Mouse (Mus musculus) CH12.LX (cell line): ENCODE measurements around the gene Plgrkt. TPM values are rescaled to one million over a fixed set of nuclear protein-coding genes. Genes with fewer than 3 reads are reported as not detected.
A peak's percentile ranks its signal among the peaks of the same experiment; 100 is the strongest.

Experiments
- DNase-seq: peaks from one replicate; pipeline ENCODE4 v3.0.0-alpha.2; 2013; ENCODE audit errors: extremely low read depth
- H3K27ac ChIP-seq: 2 replicates; pipeline ENCODE4 v1.5.1; 2012; ENCODE audit warnings: low read depth, mild to moderate bottlenecking, control low read depth, moderate library complexity; ENCODE audit not compliant: insufficient read depth
- H3K27me3 ChIP-seq: replicated peaks from 2 replicates; pipeline ENCODE3; 2012; ENCODE audit warnings: inconsistent platforms
- H3K36me3 ChIP-seq, 2 experiments: replicated peaks in 1 of 2; 2 replicates each; pipeline versions ENCODE3 to v1.6.1; 2012; ENCODE audit warnings: inconsistent platforms in 1 of 2, low read length in 1 of 2, mild to moderate bottlenecking in 1 of 2, mixed read lengths in 1 of 2, moderate library complexity in 1 of 2; ENCODE audit not compliant: control insufficient read depth in 1 of 2, insufficient read depth in 1 of 2
- H3K4me1 ChIP-seq, 2 experiments: 2 replicates each; pipeline ENCODE4 v1.6.1; 2012; ENCODE audit warnings: inconsistent platforms in 1 of 2, moderate library complexity in 1 of 2; ENCODE audit not compliant: insufficient read depth in 2 of 2, control insufficient read depth in 1 of 2
- H3K4me2 ChIP-seq: 2 replicates; pipeline ENCODE4 v1.6.1; 2012; ENCODE audit warnings: low read depth, mild to moderate bottlenecking, control low read depth; ENCODE audit not compliant: poor library complexity, insufficient read depth, severe bottlenecking
- H3K4me3 ChIP-seq, 3 experiments: fragments of 150-350 bp in 1 of 3; sonication (generic) in 1 of 3; replicated peaks in 1 of 3; 2 replicates each; pipeline versions ENCODE3 to v1.5.1; 2011 to 2012; ENCODE audit warnings: low read depth in 2 of 3, low read length in 2 of 3, mild to moderate bottlenecking in 2 of 3, moderate library complexity in 2 of 3, control low read depth in 1 of 3, improper control_type of control experiment in 1 of 3, inconsistent platforms in 1 of 3, mixed read lengths in 1 of 3; ENCODE audit not compliant: poor library complexity in 1 of 3
- H3K79me2 ChIP-seq: replicated peaks from 2 replicates; pipeline ENCODE4 v1.6.1; 2012; ENCODE audit warnings: mild to moderate bottlenecking, moderate library complexity; ENCODE audit not compliant: control insufficient read depth, poor library complexity, insufficient read depth, severe bottlenecking; ENCODE audit errors: extremely low read depth
- H3K9ac ChIP-seq: 2 replicates; pipeline ENCODE4 v1.6.1; 2012; ENCODE audit warnings: low read depth, mild to moderate bottlenecking, control low read depth, moderate library complexity; ENCODE audit not compliant: insufficient read depth
- H3K9me3 ChIP-seq: replicated peaks from 2 replicates; pipeline ENCODE3; 2012; ENCODE audit warnings: low read length, inconsistent platforms, mixed read lengths
- CTCF ChIP-seq, 2 experiments: IDR thresholded peaks in 1 of 2; conservative IDR thresholded peaks in 1 of 2; 2 replicates each; pipeline ENCODE4 v1.5.1; 2011 to 2012; ENCODE audit warnings: low read depth in 2 of 2, low read length in 2 of 2, improper control_type of control experiment in 1 of 2, inconsistent platforms in 1 of 2, mild to moderate bottlenecking in 1 of 2, moderate library complexity in 1 of 2
- EP300 ChIP-seq: IDR thresholded peaks from 2 replicates; pipeline ENCODE4 v1.6.1; 2011; ENCODE audit warnings: low read length, improper control_type of control experiment
- IRF4 ChIP-seq: IDR thresholded peaks from 2 replicates; pipeline ENCODE4 v1.6.1; 2014; ENCODE audit warnings: low read depth, mild to moderate bottlenecking, inconsistent platforms, low read length, improper control_type of control experiment
- JUN ChIP-seq: IDR thresholded peaks from 2 replicates; pipeline ENCODE4 v1.6.1; 2011; ENCODE audit warnings: low read depth, mild to moderate bottlenecking, low read length, improper control_type of control experiment, moderate library complexity; ENCODE audit not compliant: insufficient read depth
- MAFK ChIP-seq: IDR thresholded peaks from 2 replicates; pipeline ENCODE4 v1.6.1; 2011; ENCODE audit warnings: low read length, improper control_type of control experiment; ENCODE audit not compliant: insufficient replicate concordance
- MAX ChIP-seq: IDR thresholded peaks from 2 replicates; pipeline ENCODE4 v1.6.1; 2011; ENCODE audit warnings: low read length, improper control_type of control experiment
- MEF2A ChIP-seq: IDR thresholded peaks from 2 replicates; pipeline ENCODE4 v1.6.1; 2014; ENCODE audit warnings: low read depth, mild to moderate bottlenecking, inconsistent platforms, low read length, improper control_type of control experiment, borderline replicate concordance
- MXI1 ChIP-seq: IDR thresholded peaks from 2 replicates; pipeline ENCODE4 v1.6.1; 2011; ENCODE audit warnings: mild to moderate bottlenecking, low read depth, low read length, improper control_type of control experiment
- MYC ChIP-seq: IDR thresholded peaks from 2 replicates; pipeline ENCODE4 v1.6.1; 2011; ENCODE audit warnings: low read depth, mild to moderate bottlenecking, improper control_type of control experiment, low read length
- NELFE ChIP-seq: IDR thresholded peaks from 2 replicates; pipeline ENCODE4 v1.6.1; 2011; ENCODE audit warnings: low read depth, low read length, improper control_type of control experiment
- NRF1 ChIP-seq: IDR thresholded peaks from 2 replicates; pipeline ENCODE4 v1.6.1; 2014; ENCODE audit warnings: low read depth, mild to moderate bottlenecking, inconsistent platforms, low read length, improper control_type of control experiment, moderate library complexity
- PAX5 ChIP-seq: IDR thresholded peaks from 2 replicates; pipeline ENCODE4 v1.6.1; 2012; ENCODE audit warnings: low read length, inconsistent platforms, mixed read lengths
- RCOR1 ChIP-seq: conservative IDR thresholded peaks from 2 replicates; pipeline ENCODE4 v1.6.1; 2012; ENCODE audit warnings: low read depth, mild to moderate bottlenecking, inconsistent platforms, low read length, improper control_type of control experiment
- SIN3A ChIP-seq: IDR thresholded peaks from 2 replicates; pipeline ENCODE4 v1.6.1; 2012; ENCODE audit warnings: low read length, improper control_type of control experiment, inconsistent platforms
- SMC3 ChIP-seq: IDR thresholded peaks from 2 replicates; pipeline ENCODE4 v1.6.1; 2011; ENCODE audit warnings: low read depth, low read length, improper control_type of control experiment
- TBP ChIP-seq: conservative IDR thresholded peaks from 2 replicates; pipeline ENCODE4 v1.6.1; 2011; ENCODE audit warnings: low read depth, low read length, improper control_type of control experiment
- TCF12 ChIP-seq: IDR thresholded peaks from 2 replicates; pipeline ENCODE4 v1.6.1; 2014; ENCODE audit warnings: low read depth, mild to moderate bottlenecking, inconsistent platforms, low read length, improper control_type of control experiment
- UBTF ChIP-seq: IDR thresholded peaks from 2 replicates; pipeline ENCODE4 v1.6.1; 2012; ENCODE audit warnings: low read depth, mild to moderate bottlenecking, inconsistent platforms, low read length, improper control_type of control experiment, moderate library complexity
- USF2 ChIP-seq: conservative IDR thresholded peaks from 2 replicates; pipeline ENCODE4 v1.6.1; 2011; ENCODE audit warnings: low read depth, low read length, improper control_type of control experiment
- ZC3H11A ChIP-seq: IDR thresholded peaks from 2 replicates; pipeline ENCODE4 v1.6.1; 2012; ENCODE audit warnings: low read depth, mild to moderate bottlenecking, inconsistent platforms, low read length, improper control_type of control experiment
- ZMIZ1 ChIP-seq: IDR thresholded peaks from 2 replicates; pipeline ENCODE4 v1.6.1; 2012; ENCODE audit warnings: low read depth, mild to moderate bottlenecking, inconsistent platforms, low read length, improper control_type of control experiment
- dilution Hi-C: fragments of 300-500 bp; cut with MboI; formaldehyde crosslinking; loops from 2 replicates; pipeline ENCODE4 v1.14.3; 2020; ENCODE audit warnings: low sequenced_read_pairs; ENCODE audit not compliant: extremely low pct_unique_long_range_greater_than_20kb, extremely low pct_ligation_motif_present
- in situ Hi-C: fragments of 300-500 bp; cut with MboI; formaldehyde crosslinking; loops from 3 replicates; pipeline ENCODE4 v1.14.3; 2019; ENCODE audit warnings: low sequenced_read_pairs, low pct_ligation_motif_present, low pct_unique_long_range_greater_than_20kb, mixed read lengths
- polyA plus RNA-seq: library from polyadenylated mRNA; unstranded; fragments of >175 nt; gene quantifications from 2 replicates; pipeline ENCODE4 v1.2.1, GENCODE M21; 2012; ENCODE audit warnings: low read depth; ENCODE audit not compliant: insufficient read length
- total RNA-seq, 2 experiments: library from RNA; depleted of rRNA; stranded (reverse); fragments of 300-350 nt in 1 of 2; fragments of >200 nt in 1 of 2; gene quantifications; 2 replicates each; pipeline ENCODE4 v1.2.3; 2012 to 2014

Gene Plgrkt
- total and polyA plus RNA-seq, 3 experiments, result 31.3 to 40.6 (median 33.0) TPM

- H3K4me2 ChIP-seq, result no peak overlapping the region
- no peak overlapping the region for H3K4me3 ChIP-seq
- H3K27ac ChIP-seq, result no peak overlapping the region
- no peaks in the 10 kb centered on the region for H3K79me2 ChIP-seq
- in situ Hi-C loops, result no loop called here
- no peak for DNase-seq
- H3K36me3 ChIP-seq, result no peaks in the 10 kb centered on the region
- no peaks in the 10 kb centered on the region for H3K4me1 ChIP-seq
- no peaks in the 10 kb centered on the region for H3K9me3 ChIP-seq
- TF ChIP-seq CTCF (conservative IDR thresholded peaks at IDR 0.05 in 1 of 2, IDR thresholded peaks at IDR 0.05 in 1 of 2; ENCODE audit: low read depth in 2 of 2, low read length in 2 of 2) (peak in 1 of 2 experiments; percentile 42; a peak in 2 of 4 replicates), TBP (no peak), SMC3 (peak; percentile 37)
- dilution Hi-C loops, result no loop called here
- H3K9ac ChIP-seq, result no peak overlapping the region
- peaks cover 17% of the 10 kb centered on the region for H3K27me3 ChIP-seq
These were observed 30.6 kb downstream of the Plgrkt start for GRCm38 (mm10) chr19:29336624-29337023.

GRCm38 (mm10) chr19:29334068-29334745 is 33.0 kb downstream of the Plgrkt start, which contains the start of gene Rln1:
TSS of gene Rln1 (minus strand) at chr19:29334670.
- Histone ChIP-seq H3K4me2 (peak within 1 kb of the TSS; percentile 21; the same call in 1 of the 2 replicates), H3K27me3 (peaks cover 17% of the 10 kb centered on the region), H3K79me2 (no peaks in the 10 kb centered on the region), H3K27ac (no peak within 1 kb of the TSS), H3K36me3 (no peaks in the 10 kb centered on the region), H3K4me1 (no peaks in the 10 kb centered on the region), H3K4me3 (no peak within 1 kb of the TSS)
- no peak for DNase-seq
- dilution Hi-C loops (no loop called here), in situ Hi-C loops (no loop called here)
- TF ChIP-seq SMC3 (no peak), MAX (no peak), ZMIZ1 (no peak), RCOR1 (no peak), EP300 (no peak), UBTF (no peak), MXI1 (no peak), TCF12 (no peak), PAX5 (no peak)
- TF ChIP-seq, all 38 proteins: peak for 0
- Histone ChIP-seq H3K9me3 (no peaks in the 10 kb centered on the region), H3K9ac (no peak within 1 kb of the TSS)

GRCm38 (mm10) chr19:29326822-29327552 is 40.2 kb downstream of the Plgrkt start:
- Histone ChIP-seq H3K9ac (no peak overlapping the region), H3K4me3 (no peak overlapping the region), H3K79me2 (no peaks in the 10 kb centered on the region; the same call in 1 of the 2 replicates), H3K4me1 (peaks cover 0 to 8% of the 10 kb centered on the region in 2 experiments; a peak in 1 of 4 replicates), H3K27ac (no peak overlapping the region), H3K9me3 (no peaks in the 10 kb centered on the region), H3K4me2 (no peak overlapping the region), H3K27me3 (no peaks in the 10 kb centered on the region), H3K36me3 (no peaks in the 10 kb centered on the region)
- in situ Hi-C loops (no loop called here), dilution Hi-C loops (no loop called here)
- no peak for DNase-seq
- TF ChIP-seq UBTF (no peak), CTCF (conservative IDR thresholded peaks at IDR 0.05 in 1 of 2, IDR thresholded peaks at IDR 0.05 in 1 of 2; ENCODE audit: low read depth in 2 of 2, low read length in 2 of 2) (no peak), IRF4 (no peak), TCF12 (no peak), MYC (no peak), EP300 (no peak), USF2 (no peak), MAFK (no peak), MEF2A (no peak), MXI1 (no peak), NRF1 (no peak), ZC3H11A (no peak), SIN3A (no peak), MAX (no peak), NELFE (no peak), JUN (no peak)
